Mouse (Mus musculus): Measurements from ENCODE around the gene Cep68.
"Not testable (repeated sequence)": the region's sequence is repeated elsewhere in the genome, so short reads cannot be mapped to it uniquely, and the experiment has no call there.

The Cep68 gene

GRCm38 (mm10) chr11:20241311-20241710 is 7.9 kb downstream of the Cep68 start:
- no peak for DNase-seq

GRCm38 (mm10) chr11:20240331-20240730 is 8.9 kb downstream of the Cep68 start:
- DNase-seq = no peak

GRCm38 (mm10) chr11:20239279-20239861 is 9.9 kb downstream of the Cep68 start:
- no peak for DNase-seq

GRCm38 (mm10) chr11:20237976-20238375 is 11.3 kb downstream of the Cep68 start:
- DNase-seq = no peak

- DNase-seq = no peak
These were observed 12.2 kb downstream of the Cep68 start for GRCm38 (mm10) chr11:20237018-20237417.

GRCm38 (mm10) chr11:20234233-20234632 is 15.0 kb downstream of the Cep68 start:
- no peak for DNase-seq

- DNase-seq = no peak
These were observed 17.0 kb downstream of the Cep68 start for GRCm38 (mm10) chr11:20232016-20232755.

- DNase-seq = no peak
These were observed 17.9 kb downstream of the Cep68 start for GRCm38 (mm10) chr11:20231128-20231878.

GRCm38 (mm10) chr11:20230286-20230685 is 18.9 kb downstream of the Cep68 start:
- no peak for DNase-seq

- DNase-seq = no peak
These were observed 19.9 kb downstream of the Cep68 start for GRCm38 (mm10) chr11:20229311-20229710.

- no peak for DNase-seq
These were observed 20.6 kb downstream of the Cep68 start for GRCm38 (mm10) chr11:20228666-20229065.

- DNase-seq = no peak
These were observed 23.3 kb downstream of the Cep68 start for GRCm38 (mm10) chr11:20225938-20226337.

- no peak for DNase-seq
These were observed 25.0 kb downstream of the Cep68 start for GRCm38 (mm10) chr11:20224196-20224595.

GRCm38 (mm10) chr11:20221671-20222070 is 27.6 kb downstream of the Cep68 start:
- not testable (repeated sequence) for DNase-seq

- DNase-seq = no peak
These were observed 32.0 kb downstream of the Cep68 start for GRCm38 (mm10) chr11:20217227-20217626.

GRCm38 (mm10) chr11:20216415-20216814 is 32.8 kb downstream of the Cep68 start:
- no peak for DNase-seq

- no peak for DNase-seq
These were observed 34.5 kb downstream of the Cep68 start for GRCm38 (mm10) chr11:20214779-20215178.

GRCm38 (mm10) chr11:20211838-20212237 is 37.4 kb downstream of the Cep68 start:
- DNase-seq = no peak

- no peak for DNase-seq
These were observed 41.6 kb downstream of the Cep68 start for GRCm38 (mm10) chr11:20207589-20207988.

GRCm38 (mm10) chr11:20206626-20207223 is 42.5 kb downstream of the Cep68 start:
- no peak for DNase-seq

- DNase-seq = no peak
These were observed 43.7 kb downstream of the Cep68 start for GRCm38 (mm10) chr11:20205538-20205937.

- no peak for DNase-seq
These were observed 44.3 kb downstream of the Cep68 start for GRCm38 (mm10) chr11:20204870-20205446.

- DNase-seq = no peak
These were observed 44.9 kb downstream of the Cep68 start for GRCm38 (mm10) chr11:20204321-20204720.

Data from cerebellum, adult 9-11 months (tissue).